Mouse (Mus musculus): ENCODE data around the gene Mxd1. TPM values are rescaled to one million over a fixed set of nuclear protein-coding genes. Genes with fewer than 3 reads are reported as not detected.

Mxd1 gene
- 12.8 and 13.4 TPM in 2 replicates for polyA plus RNA-seq (2014; fragmentation: Nextera tagmentation; extraction: Ambion mirVana)

DNA sequence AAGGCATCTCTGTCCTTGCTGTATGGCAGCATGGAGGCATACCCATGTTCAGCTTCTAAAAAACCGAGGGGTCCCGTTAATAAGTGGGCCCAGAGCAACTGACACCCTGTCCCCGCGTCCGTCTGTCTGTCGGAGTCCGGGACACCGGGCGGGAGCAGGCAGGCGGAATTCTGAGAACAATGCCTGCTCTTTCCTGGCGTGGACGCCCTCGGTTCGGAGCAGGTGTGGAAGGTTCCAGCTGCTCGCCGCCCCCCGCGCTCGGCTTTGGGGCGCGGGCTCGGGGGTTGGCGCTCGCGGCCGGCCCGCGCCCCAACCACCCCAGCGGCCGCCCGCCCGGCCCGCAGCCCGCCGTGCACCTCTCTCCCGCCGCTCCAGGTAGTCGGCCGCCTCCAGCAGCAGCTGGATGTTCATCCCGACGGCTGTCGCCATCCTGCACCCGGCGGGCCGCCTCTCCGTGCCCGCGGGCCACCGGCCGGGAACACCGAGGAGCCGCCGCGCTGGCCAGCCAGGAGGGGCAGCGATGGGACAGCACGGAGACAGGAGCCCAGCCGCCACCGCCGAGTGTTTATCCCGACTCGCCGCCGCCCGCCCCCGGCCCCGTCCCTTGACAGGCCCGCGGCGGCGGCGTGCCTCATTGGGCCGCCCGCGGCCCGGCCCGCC is at the start of gene Mxd1:
Mxd1 (minus strand) TSS at position 582 of the 660 bp plus-strand sequence.
- no peak for DNase-seq (ENCODE audit: low spot score)
- under 1% methylated on average over 68 of the region's 76 CpGs for WGBS
- Histone ChIP-seq H3K27me3 (ENCODE audit: control insufficient read depth, insufficient read depth, low read length) (no peaks in the 10 kb centered on the region), H3K9ac (ENCODE audit: low read length) (peak within 1 kb of the TSS; percentile 76), H3K27ac (replicated peaks; ENCODE audit: low read depth, low read length) (no peak within 1 kb of the TSS; the same call in 1 of the 2 replicates), H3K4me2 (ENCODE audit: low read depth, severe bottlenecking) (peak within 1 kb of the TSS; percentile 95), H3K9me3 (ENCODE audit: control insufficient read depth, low read length) (no peaks in the 10 kb centered on the region), H3K4me1 (ENCODE audit: control insufficient read depth, insufficient read depth, low read length) (0 out of 2 replicates have a peak, but pooled peaks cover 2% of the 10 kb centered on the region), H3K4me3 (ENCODE audit: low read depth, low read length) (peak within 1 kb of the TSS; percentile 87), H3K36me3 (ENCODE audit: control insufficient read depth, insufficient read depth, low read length) (peaks cover 2% of the 10 kb centered on the region; the same call in 1 of the 2 replicates)
- no peak for ATAC-seq (ENCODE audit: insufficient number of reproducible peaks, low FRiP score, low TSS enrichment, low read depth)

DNA sequence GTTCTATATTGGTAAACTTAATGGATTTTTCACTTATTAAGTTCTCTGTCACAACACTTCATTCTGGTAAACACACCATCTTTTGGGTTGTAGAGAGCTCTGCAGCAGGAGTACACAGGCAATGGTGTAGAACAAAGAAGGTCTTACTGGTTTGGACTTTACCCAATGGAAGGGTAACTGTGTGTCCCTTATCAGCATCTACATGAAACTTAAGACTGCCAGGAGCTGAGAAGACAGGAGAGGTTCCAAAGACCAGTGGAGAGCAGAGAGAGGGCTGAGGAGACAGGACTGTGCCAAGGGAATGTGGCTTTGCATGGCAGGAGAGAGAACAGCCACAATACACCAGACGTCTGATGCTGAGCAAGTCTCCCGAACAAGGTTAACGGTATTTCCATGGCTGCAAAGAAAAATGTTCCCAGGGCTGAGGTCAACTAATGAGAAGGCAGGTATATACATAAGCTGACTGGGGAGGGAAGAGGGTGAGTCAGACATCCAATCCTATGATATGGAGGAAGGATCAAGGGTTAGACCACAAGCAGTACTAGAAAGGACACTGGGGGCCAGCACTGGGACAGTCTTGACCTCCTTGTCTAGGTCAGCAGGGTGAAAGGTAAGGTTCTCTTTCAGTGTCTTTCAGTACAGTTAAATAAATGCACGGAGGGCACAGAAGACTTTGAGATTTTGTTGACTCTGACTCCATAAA is 39.3 kb upstream of the Mxd1 start:
- Histone ChIP-seq H3K9me3 (ENCODE audit: control insufficient read depth, low read length) (no peaks in the 10 kb centered on the region), H3K36me3 (ENCODE audit: control insufficient read depth, insufficient read depth, low read length) (no peaks in the 10 kb centered on the region; the same call in 1 of the 2 replicates), H3K4me1 (ENCODE audit: control insufficient read depth, insufficient read depth, low read length) (no peaks in the 10 kb centered on the region), H3K9ac (ENCODE audit: low read length) (no peak overlapping the region), H3K27ac (replicated peaks; ENCODE audit: low read depth, low read length) (no peak overlapping the region), H3K4me2 (ENCODE audit: low read depth, severe bottlenecking) (no peak overlapping the region), H3K27me3 (ENCODE audit: control insufficient read depth, insufficient read depth, low read length) (no peaks in the 10 kb centered on the region), H3K4me3 (ENCODE audit: low read depth, low read length) (no peak overlapping the region)
- 90% methylated on average over 4 of the region's 4 CpGs for WGBS
- DNase-seq (ENCODE audit: low spot score), result no peak
- no peak for ATAC-seq (ENCODE audit: insufficient number of reproducible peaks, low FRiP score, low TSS enrichment, low read depth)

DNA sequence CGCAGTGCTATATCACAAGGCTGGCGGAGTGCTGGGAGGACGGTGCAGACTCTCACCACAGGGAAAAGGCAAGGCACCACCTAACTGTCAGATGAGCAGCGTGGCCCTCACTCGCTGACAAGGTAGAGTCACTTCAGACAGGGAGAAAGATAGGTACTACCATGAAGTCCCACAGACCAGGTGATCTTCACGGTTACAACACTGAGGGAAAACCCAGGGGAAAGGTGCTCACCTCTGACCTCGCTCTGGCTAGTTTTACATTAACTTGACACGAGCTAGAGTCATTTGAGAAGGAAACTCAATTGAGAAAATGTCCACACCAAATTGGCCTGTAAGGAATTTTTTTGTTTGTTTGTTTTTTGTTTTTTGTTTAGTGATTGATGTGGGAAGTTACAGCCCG is 33.6 kb upstream of the Mxd1 start:
- H3K9me3 ChIP-seq (ENCODE audit: control insufficient read depth, low read length), result no peaks in the 10 kb centered on the region
- no peaks in the 10 kb centered on the region; the same call in 1 of the 2 replicates for H3K36me3 ChIP-seq (ENCODE audit: control insufficient read depth, insufficient read depth, low read length)
- H3K4me1 ChIP-seq (ENCODE audit: control insufficient read depth, insufficient read depth, low read length), result no peaks in the 10 kb centered on the region
- no peak overlapping the region for H3K27ac ChIP-seq (replicated peaks; ENCODE audit: low read depth, low read length)
- H3K27me3 ChIP-seq (ENCODE audit: control insufficient read depth, insufficient read depth, low read length), result no peaks in the 10 kb centered on the region
- WGBS, result 94% methylated on average over 9 of the region's 9 CpGs
- no peak overlapping the region for H3K4me2 ChIP-seq (ENCODE audit: low read depth, severe bottlenecking)
- DNase-seq (ENCODE audit: low spot score), result no peak
- no peak overlapping the region for H3K4me3 ChIP-seq (ENCODE audit: low read depth, low read length)
- no peak overlapping the region for H3K9ac ChIP-seq (ENCODE audit: low read length)
- no peak for ATAC-seq (ENCODE audit: insufficient number of reproducible peaks, low FRiP score, low TSS enrichment, low read depth)

DNA sequence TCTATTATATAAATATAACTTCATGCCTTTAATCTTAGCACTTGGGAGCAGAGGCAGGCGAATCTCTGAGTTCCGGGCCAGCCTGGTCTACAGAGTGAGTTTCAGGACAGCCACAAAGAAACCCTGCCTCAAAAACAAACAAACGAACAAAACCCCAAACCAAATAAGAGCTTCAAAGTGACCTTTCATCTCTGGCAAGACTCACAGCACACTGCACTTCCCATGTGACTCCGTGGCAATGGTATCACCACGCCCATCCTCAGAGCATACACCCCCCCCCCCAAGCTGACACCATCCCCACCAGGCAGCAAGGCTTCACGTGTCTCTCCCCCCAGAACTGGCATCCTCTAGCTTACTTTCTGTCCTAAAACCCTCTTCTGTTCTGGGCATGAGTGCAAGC is 28.9 kb upstream of the Mxd1 start:
- Histone ChIP-seq H3K27me3 (ENCODE audit: control insufficient read depth, insufficient read depth, low read length) (no peaks in the 10 kb centered on the region), H3K9me3 (ENCODE audit: control insufficient read depth, low read length) (no peaks in the 10 kb centered on the region), H3K4me3 (ENCODE audit: low read depth, low read length) (no peak overlapping the region), H3K27ac (replicated peaks; ENCODE audit: low read depth, low read length) (no peak overlapping the region), H3K36me3 (ENCODE audit: control insufficient read depth, insufficient read depth, low read length) (no peaks in the 10 kb centered on the region; the same call in none of the 2 replicates), H3K4me1 (ENCODE audit: control insufficient read depth, insufficient read depth, low read length) (no peaks in the 10 kb centered on the region), H3K4me2 (ENCODE audit: low read depth, severe bottlenecking) (no peak overlapping the region), H3K9ac (ENCODE audit: low read length) (no peak overlapping the region)
- DNase-seq (ENCODE audit: low spot score) (no peak), ATAC-seq (ENCODE audit: insufficient number of reproducible peaks, low FRiP score, low TSS enrichment, low read depth) (no peak)
- 83% methylated on average over 6 of the region's 6 CpGs for whole genome bisulfite sequencing

DNA sequence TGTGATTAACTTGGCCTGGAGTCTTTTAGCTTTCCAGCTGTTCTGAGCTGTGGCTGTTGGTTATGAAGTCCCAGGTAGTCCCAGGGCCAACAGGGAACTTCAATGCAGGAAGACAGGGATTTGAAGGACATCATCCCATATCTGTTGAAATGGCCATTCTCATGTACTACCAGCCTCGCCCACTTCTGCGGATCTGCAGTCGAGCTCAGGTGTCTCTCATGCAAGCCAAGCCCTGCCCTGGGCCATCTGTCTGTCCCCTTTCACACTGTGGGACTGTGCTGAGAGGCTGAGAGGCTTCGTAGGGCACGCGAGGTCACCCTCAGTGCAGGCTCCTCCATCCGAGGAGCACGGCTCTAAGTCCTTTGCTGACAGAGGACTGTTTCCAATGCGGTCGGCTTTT is 27.3 kb upstream of the Mxd1 start:
- WGBS, result 87% methylated on average over 10 of the region's 10 CpGs
- no peak overlapping the region for H3K4me3 ChIP-seq (ENCODE audit: low read depth, low read length)
- DNase-seq (ENCODE audit: low spot score) (no peak), ATAC-seq (ENCODE audit: insufficient number of reproducible peaks, low FRiP score, low TSS enrichment, low read depth) (no peak)
- H3K27ac ChIP-seq (replicated peaks; ENCODE audit: low read depth, low read length), result no peak overlapping the region
- H3K9me3 ChIP-seq (ENCODE audit: control insufficient read depth, low read length), result no peaks in the 10 kb centered on the region
- H3K27me3 ChIP-seq (ENCODE audit: control insufficient read depth, insufficient read depth, low read length), result no peaks in the 10 kb centered on the region
- no peaks in the 10 kb centered on the region for H3K4me1 ChIP-seq (ENCODE audit: control insufficient read depth, insufficient read depth, low read length)
- peaks cover under 1% of the 10 kb centered on the region for H3K36me3 ChIP-seq (ENCODE audit: control insufficient read depth, insufficient read depth, low read length)
- no peak overlapping the region for H3K4me2 ChIP-seq (ENCODE audit: low read depth, severe bottlenecking)
- H3K9ac ChIP-seq (ENCODE audit: low read length), result no peak overlapping the region

DNA sequence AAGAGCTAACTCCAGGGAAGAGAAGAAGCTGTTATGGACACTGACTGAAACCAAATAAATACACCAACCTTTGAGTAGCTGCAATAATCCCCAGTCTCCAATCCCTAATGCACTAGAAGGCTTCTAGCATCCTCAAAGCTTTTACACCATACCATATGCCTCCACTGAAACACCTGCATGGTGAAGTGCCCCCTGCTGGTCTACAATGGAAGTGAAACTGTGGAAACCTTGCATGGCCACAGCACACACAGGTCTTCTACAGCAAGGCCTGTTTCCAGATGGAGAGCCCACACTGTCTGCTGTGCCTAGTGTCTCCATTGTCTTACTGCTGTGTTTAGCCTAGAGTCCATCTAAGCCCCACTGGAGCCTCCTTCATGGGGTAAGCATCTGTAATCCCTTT is 25.5 kb upstream of the Mxd1 start:
- H3K4me3 ChIP-seq (ENCODE audit: low read depth, low read length), result no peak overlapping the region
- no peaks in the 10 kb centered on the region for H3K4me1 ChIP-seq (ENCODE audit: control insufficient read depth, insufficient read depth, low read length)
- ATAC-seq (ENCODE audit: insufficient number of reproducible peaks, low FRiP score, low TSS enrichment, low read depth), result no peak
- DNase-seq (ENCODE audit: low spot score), result peak; percentile 76
- H3K4me2 ChIP-seq (ENCODE audit: low read depth, severe bottlenecking), result no peak overlapping the region
- no peaks in the 10 kb centered on the region for H3K27me3 ChIP-seq (ENCODE audit: control insufficient read depth, insufficient read depth, low read length)
- no peak overlapping the region for H3K9ac ChIP-seq (ENCODE audit: low read length)
- peaks cover 6% of the 10 kb centered on the region for H3K36me3 ChIP-seq (ENCODE audit: control insufficient read depth, insufficient read depth, low read length)
- H3K9me3 ChIP-seq (ENCODE audit: control insufficient read depth, low read length), result no peaks in the 10 kb centered on the region
- no peak overlapping the region for H3K27ac ChIP-seq (replicated peaks; ENCODE audit: low read depth, low read length)

DNA sequence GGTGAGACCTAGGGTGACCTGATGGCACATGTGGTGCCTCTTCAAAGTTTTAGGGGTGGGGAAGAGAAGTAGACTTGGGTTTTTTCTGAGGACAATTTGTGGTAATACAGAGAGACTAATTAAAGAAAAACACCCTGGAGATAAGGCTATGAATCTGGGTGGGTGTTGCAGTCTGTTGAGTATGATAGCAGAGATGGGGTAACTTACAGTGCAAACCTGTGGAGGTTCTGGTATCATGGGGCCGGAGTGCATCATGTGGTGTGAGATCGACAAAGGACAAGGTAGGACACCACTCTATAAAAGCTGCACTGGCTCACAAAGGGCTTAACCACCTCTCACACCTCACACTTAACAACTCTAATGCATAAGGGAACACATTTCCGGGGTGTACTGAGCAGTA is 20.7 kb upstream of the Mxd1 start:
- peaks cover 6% of the 10 kb centered on the region; the same call in 1 of the 2 replicates for H3K36me3 ChIP-seq (ENCODE audit: control insufficient read depth, insufficient read depth, low read length)
- no peak overlapping the region for H3K9ac ChIP-seq (ENCODE audit: low read length)
- no peak for DNase-seq (ENCODE audit: low spot score)
- H3K27ac ChIP-seq (replicated peaks; ENCODE audit: low read depth, low read length), result no peak overlapping the region
- H3K4me1 ChIP-seq (ENCODE audit: control insufficient read depth, insufficient read depth, low read length), result no peaks in the 10 kb centered on the region
- 91% methylated on average over 3 of the region's 3 CpGs for WGBS
- no peaks in the 10 kb centered on the region for H3K9me3 ChIP-seq (ENCODE audit: control insufficient read depth, low read length)
- H3K27me3 ChIP-seq (ENCODE audit: control insufficient read depth, insufficient read depth, low read length), result no peaks in the 10 kb centered on the region
- no peak overlapping the region for H3K4me3 ChIP-seq (ENCODE audit: low read depth, low read length)
- ATAC-seq (ENCODE audit: insufficient number of reproducible peaks, low FRiP score, low TSS enrichment, low read depth), result no peak
- no peak overlapping the region for H3K4me2 ChIP-seq (ENCODE audit: low read depth, severe bottlenecking)

DNA sequence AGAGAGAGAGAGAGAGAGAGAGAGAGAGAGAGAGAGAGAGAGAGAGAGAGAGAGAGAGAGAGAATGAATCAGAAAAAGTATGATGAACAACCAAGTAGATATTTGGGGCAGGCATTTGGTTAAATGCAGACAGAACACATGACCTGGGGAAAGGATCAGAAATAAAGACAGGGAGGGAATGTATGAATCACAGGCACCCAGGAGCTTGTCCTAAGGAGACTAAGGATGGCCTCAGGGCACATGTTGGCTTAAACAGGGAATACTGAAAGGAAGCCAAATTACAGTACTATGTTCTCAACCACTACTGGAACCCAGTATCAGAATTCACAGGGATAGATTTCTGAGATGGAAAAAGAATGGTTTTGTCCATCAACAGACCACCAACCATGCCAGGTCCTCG is 18.0 kb upstream of the Mxd1 start:
- H3K4me2 ChIP-seq (ENCODE audit: low read depth, severe bottlenecking), result no peak overlapping the region
- whole genome bisulfite sequencing, result 78% methylated on average over 1 of the region's 1 CpGs
- DNase-seq (ENCODE audit: low spot score) (no peak), ATAC-seq (ENCODE audit: insufficient number of reproducible peaks, low FRiP score, low TSS enrichment, low read depth) (no peak)
- no peaks in the 10 kb centered on the region for H3K27me3 ChIP-seq (ENCODE audit: control insufficient read depth, insufficient read depth, low read length)
- no peaks in the 10 kb centered on the region for H3K4me1 ChIP-seq (ENCODE audit: control insufficient read depth, insufficient read depth, low read length)
- no peaks in the 10 kb centered on the region for H3K9me3 ChIP-seq (ENCODE audit: control insufficient read depth, low read length)
- H3K4me3 ChIP-seq (ENCODE audit: low read depth, low read length), result no peak overlapping the region
- no peak overlapping the region for H3K27ac ChIP-seq (replicated peaks; ENCODE audit: low read depth, low read length)
- H3K9ac ChIP-seq (ENCODE audit: low read length), result no peak overlapping the region
- H3K36me3 ChIP-seq (ENCODE audit: control insufficient read depth, insufficient read depth, low read length), result peaks cover 7% of the 10 kb centered on the region; the same call in 1 of the 2 replicates
